Mouse (Mus musculus): ENCODE results near the gene Igsf21.

Igsf21 gene

GRCm38 (mm10) chr4:140143884-140144525, 102.6 kb downstream of the Igsf21 start:
- no peak for DNase-seq (ENCODE audit: low read depth, low spot score)

- no peak for DNase-seq (ENCODE audit: low read depth, low spot score)
Measured at GRCm38 (mm10) chr4:140143178-140143577, 103.4 kb downstream of the Igsf21 start.

- no peak for DNase-seq (ENCODE audit: low read depth, low spot score)
Measured at GRCm38 (mm10) chr4:140140485-140140884, 106.1 kb downstream of the Igsf21 start.

- DNase-seq (ENCODE audit: low read depth, low spot score), result no peak
Measured at GRCm38 (mm10) chr4:140138846-140139245, 107.7 kb downstream of the Igsf21 start.

GRCm38 (mm10) chr4:140131625-140132321, 114.8 kb downstream of the Igsf21 start:
- DNase-seq (ENCODE audit: low read depth, low spot score), result no peak

- no peak for DNase-seq (ENCODE audit: low read depth, low spot score)
Measured at GRCm38 (mm10) chr4:140131201-140131600, 115.4 kb downstream of the Igsf21 start.

GRCm38 (mm10) chr4:140129553-140130275, 116.9 kb downstream of the Igsf21 start:
- DNase-seq (ENCODE audit: low read depth, low spot score), result no peak

- DNase-seq (ENCODE audit: low read depth, low spot score), result no peak
Measured at GRCm38 (mm10) chr4:140128116-140128515, 118.5 kb downstream of the Igsf21 start.

- DNase-seq (ENCODE audit: low read depth, low spot score), result no peak
Measured at GRCm38 (mm10) chr4:140125806-140126205, 120.8 kb downstream of the Igsf21 start.

- no peak for DNase-seq (ENCODE audit: low read depth, low spot score)
Measured at GRCm38 (mm10) chr4:140122534-140122933, 124.0 kb downstream of the Igsf21 start.

- DNase-seq (ENCODE audit: low read depth, low spot score), result no peak
Measured at GRCm38 (mm10) chr4:140117275-140117691, 129.3 kb downstream of the Igsf21 start.

GRCm38 (mm10) chr4:140115756-140116155, 130.8 kb downstream of the Igsf21 start:
- DNase-seq (ENCODE audit: low read depth, low spot score), result peak; percentile 70

- DNase-seq (ENCODE audit: low read depth, low spot score), result no peak
Measured at GRCm38 (mm10) chr4:140115053-140115452, 131.5 kb downstream of the Igsf21 start.

- DNase-seq (ENCODE audit: low read depth, low spot score), result no peak
Measured at GRCm38 (mm10) chr4:140113690-140114475, 132.7 kb downstream of the Igsf21 start.

GRCm38 (mm10) chr4:140109626-140109948, 137.0 kb downstream of the Igsf21 start:
- no peak for DNase-seq (ENCODE audit: low read depth, low spot score)

- no peak for DNase-seq (ENCODE audit: low read depth, low spot score)
Measured at GRCm38 (mm10) chr4:140108871-140109625, 137.5 kb downstream of the Igsf21 start.

- DNase-seq (ENCODE audit: low read depth, low spot score), result no peak
Measured at GRCm38 (mm10) chr4:140107161-140107560, 139.4 kb downstream of the Igsf21 start.

GRCm38 (mm10) chr4:140104795-140105194, 141.8 kb downstream of the Igsf21 start:
- no peak for DNase-seq (ENCODE audit: low read depth, low spot score)

- no peak for DNase-seq (ENCODE audit: low read depth, low spot score)
Measured at GRCm38 (mm10) chr4:140103341-140104027, 143.1 kb downstream of the Igsf21 start.

GRCm38 (mm10) chr4:140102581-140103200, 143.9 kb downstream of the Igsf21 start:
- DNase-seq (ENCODE audit: low read depth, low spot score), result no peak
